Mouse (Mus musculus) ES-Bruce4 (cell line): ENCODE results near the gene Csf2rb2. TPM values are rescaled to one million over a fixed set of nuclear protein-coding genes. Genes with fewer than 3 reads are reported as not detected.
"Not testable (repeated sequence)": the region's sequence is repeated elsewhere in the genome, so short reads cannot be mapped to it uniquely, and the experiment has no call there.

Experiments
- H3K27ac ChIP-seq: 2 replicates; pipeline ENCODE4 v1.5.1; 2012; ENCODE audit warnings: low read length, inconsistent platforms; ENCODE audit not compliant: insufficient read depth
- H3K27me3 ChIP-seq: 2 replicates; pipeline ENCODE4 v1.6.1; 2012; ENCODE audit warnings: mild to moderate bottlenecking, low read length, inconsistent platforms; ENCODE audit not compliant: control insufficient read depth, poor library complexity, insufficient read depth, severe bottlenecking
- H3K36me3 ChIP-seq: 2 replicates; pipeline ENCODE4 v1.6.1; 2012; ENCODE audit warnings: inconsistent platforms, mild to moderate bottlenecking, low read length, moderate library complexity; ENCODE audit not compliant: control insufficient read depth, poor library complexity, insufficient read depth, severe bottlenecking
- H3K4me1 ChIP-seq: one replicate; pipeline ENCODE4 v1.8.1; 2011; ENCODE audit warnings: low read length; ENCODE audit not compliant: control insufficient read depth, insufficient read depth
- H3K4me3 ChIP-seq: 2 replicates; pipeline ENCODE4 v1.5.1; 2011; ENCODE audit warnings: low read depth, mild to moderate bottlenecking, low read length
- H3K9ac ChIP-seq: 2 replicates; pipeline ENCODE4 v1.6.1; 2012; ENCODE audit warnings: low read depth, mild to moderate bottlenecking, inconsistent platforms; ENCODE audit not compliant: poor library complexity, severe bottlenecking
- H3K9me3 ChIP-seq: replicated peaks from 2 replicates; pipeline ENCODE4 v1.6.1; 2012; ENCODE audit warnings: mild to moderate bottlenecking, low read length, inconsistent platforms; ENCODE audit not compliant: control insufficient read depth, poor library complexity, insufficient read depth, severe bottlenecking
- CTCF ChIP-seq: IDR thresholded peaks from one replicate; pipeline ENCODE4 v1.8.1; 2011; ENCODE audit warnings: low read depth, low read length
- EP300 ChIP-seq: IDR thresholded peaks from 2 replicates; pipeline ENCODE4 v1.6.1; 2011; ENCODE audit warnings: low read depth, low read length; ENCODE audit not compliant: insufficient read depth
- POLR2A ChIP-seq: IDR thresholded peaks from one replicate; pipeline ENCODE4 v1.8.1; 2011; ENCODE audit warnings: low read length; ENCODE audit not compliant: insufficient read depth
- polyA plus RNA-seq: library from polyadenylated mRNA; stranded (reverse); fragments of >200 nt; gene quantifications from 2 replicates; pipeline ENCODE4 v1.2.4, GENCODE M21; 2011; ENCODE audit warnings: low read depth; ENCODE audit not compliant: missing spikeins, insufficient read depth, insufficient read length

Csf2rb2 gene
- polyA plus RNA-seq, 1 experiment, result not detected

DNA sequence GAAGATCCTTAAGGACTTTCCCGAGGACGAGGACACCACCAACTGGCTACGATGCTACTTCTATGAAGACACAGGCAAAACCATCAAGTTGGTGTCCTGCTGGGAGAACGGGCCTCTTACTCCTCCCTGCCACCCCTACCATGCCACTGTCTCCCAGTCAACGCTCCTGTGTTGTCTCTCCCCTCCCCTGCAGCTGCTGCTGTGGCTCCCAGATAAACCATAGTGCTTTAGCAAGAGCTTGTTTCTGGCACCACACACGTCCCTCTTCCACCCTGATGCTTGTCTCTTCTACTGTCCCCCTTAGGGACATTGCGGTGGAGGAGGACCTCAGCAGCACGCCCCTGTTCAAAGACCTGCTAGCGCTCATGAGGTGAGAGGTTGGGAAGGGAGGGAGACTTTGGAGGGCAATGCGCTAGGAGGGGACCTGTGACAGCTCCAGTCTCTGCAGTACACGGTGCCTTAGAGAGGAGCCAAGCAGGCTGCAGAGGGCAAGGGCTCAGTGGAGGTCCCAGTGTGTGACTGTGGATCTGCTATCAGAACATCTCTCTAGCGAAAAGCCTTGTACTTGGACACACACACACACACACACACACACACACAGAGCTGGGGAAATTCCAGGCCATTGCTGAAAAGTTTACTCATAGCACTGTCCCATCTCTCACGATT, 44.7 kb downstream of the Csf2rb2 start:
- Histone ChIP-seq H3K36me3 (no peaks in the 10 kb centered on the region), H3K9ac (no peak overlapping the region), H3K4me1 (peaks cover 3% of the 10 kb centered on the region), H3K27ac (no peak overlapping the region), H3K9me3 (no peaks in the 10 kb centered on the region), H3K27me3 (no peaks in the 10 kb centered on the region), H3K4me3 (no peak overlapping the region)
- TF ChIP-seq EP300, result no peak
- TF ChIP-seq POLR2A, result no peak
- no peak for TF ChIP-seq CTCF

- Histone ChIP-seq H3K9ac (no peak overlapping the region), H3K27me3 (no peaks in the 10 kb centered on the region), H3K36me3 (no peaks in the 10 kb centered on the region), H3K9me3 (no peaks in the 10 kb centered on the region), H3K4me3 (no peak overlapping the region), H3K4me1 (no peaks in the 10 kb centered on the region), H3K27ac (no peak overlapping the region)
- no peak for TF ChIP-seq POLR2A
- no peak for TF ChIP-seq EP300
- no peak for TF ChIP-seq CTCF
Measured at GRCm38 (mm10) chr15:78258246-78258865, 47.2 kb downstream of the Csf2rb2 start.

DNA sequence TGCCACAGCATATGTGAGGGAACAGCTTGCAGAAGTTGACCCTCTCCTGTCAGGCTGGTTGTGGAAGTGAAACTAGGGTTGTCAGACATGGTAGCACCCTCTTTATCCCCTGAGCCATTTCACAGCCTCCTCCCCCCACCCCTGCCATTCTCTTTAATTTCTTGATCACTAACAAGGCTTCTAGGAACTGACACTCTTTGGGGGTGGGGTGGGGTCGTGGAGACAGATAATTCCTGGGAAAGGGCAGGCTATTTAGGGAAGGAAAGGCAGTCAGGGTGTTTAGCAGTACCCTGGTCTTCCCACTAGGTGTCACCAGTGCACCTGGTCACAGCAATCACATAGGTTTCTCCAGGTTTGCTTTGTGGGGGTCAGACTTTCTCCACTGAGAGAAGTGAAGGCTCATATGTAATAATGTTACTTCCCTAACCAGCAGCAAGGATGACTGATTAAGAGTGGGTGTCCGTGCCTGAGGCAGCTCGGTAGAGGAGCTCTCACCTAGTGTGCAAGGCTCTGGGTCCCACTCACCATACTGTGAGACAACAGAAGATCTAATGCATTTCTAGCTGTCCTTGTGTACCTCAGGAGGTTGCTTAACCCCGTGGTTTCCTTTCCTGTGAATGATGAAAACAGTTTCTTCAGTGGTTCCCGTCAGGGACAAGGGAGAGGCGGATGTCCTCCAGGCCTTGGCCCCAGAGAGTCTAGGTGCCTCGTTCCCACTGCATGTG, 48.0 kb downstream of the Csf2rb2 start:
- Histone ChIP-seq H3K27me3 (no peaks in the 10 kb centered on the region), H3K36me3 (no peaks in the 10 kb centered on the region), H3K9me3 (no peaks in the 10 kb centered on the region), H3K27ac (no peak overlapping the region), H3K9ac (no peak overlapping the region), H3K4me1 (no peaks in the 10 kb centered on the region), H3K4me3 (no peak overlapping the region)
- no peak for TF ChIP-seq EP300
- no peak for TF ChIP-seq POLR2A
- TF ChIP-seq CTCF, result peak; percentile 61

- not testable (repeated sequence) for H3K36me3 ChIP-seq, H3K27me3 ChIP-seq, H3K9ac ChIP-seq, H3K4me1 ChIP-seq, H3K4me3 ChIP-seq, H3K27ac ChIP-seq, H3K9me3 ChIP-seq
Measured at GRCm38 (mm10) chr15:78256602-78257259, 48.8 kb downstream of the Csf2rb2 start.

DNA sequence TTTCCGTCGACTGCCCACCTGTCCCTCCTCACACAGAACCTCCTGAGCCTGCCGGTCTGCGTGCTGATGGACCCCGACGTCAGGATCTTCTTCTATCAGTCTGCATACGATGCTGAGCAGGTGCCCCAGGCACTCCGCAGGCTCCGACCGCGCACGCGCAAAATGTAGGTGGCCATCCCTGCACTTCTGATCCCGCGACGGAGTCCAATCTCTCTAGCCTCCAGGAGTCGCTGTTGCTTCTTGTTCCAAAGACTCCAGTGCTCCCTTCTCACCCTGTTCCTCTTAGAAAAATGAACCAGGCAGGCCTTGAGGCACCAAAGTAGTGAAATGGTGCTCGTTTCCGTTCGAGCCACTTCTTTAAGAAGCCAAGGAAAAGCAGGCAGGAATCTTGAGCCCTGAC, 50.8 kb downstream of the Csf2rb2 start:
- H3K27me3 ChIP-seq, result no peaks in the 10 kb centered on the region
- H3K9me3 ChIP-seq, result no peaks in the 10 kb centered on the region
- no peak overlapping the region for H3K27ac ChIP-seq
- H3K36me3 ChIP-seq, result no peaks in the 10 kb centered on the region
- no peak overlapping the region for H3K9ac ChIP-seq
- TF ChIP-seq EP300 (no peak), CTCF (peak; percentile 57)
- no peaks in the 10 kb centered on the region for H3K4me1 ChIP-seq
- no peak overlapping the region for H3K4me3 ChIP-seq

DNA sequence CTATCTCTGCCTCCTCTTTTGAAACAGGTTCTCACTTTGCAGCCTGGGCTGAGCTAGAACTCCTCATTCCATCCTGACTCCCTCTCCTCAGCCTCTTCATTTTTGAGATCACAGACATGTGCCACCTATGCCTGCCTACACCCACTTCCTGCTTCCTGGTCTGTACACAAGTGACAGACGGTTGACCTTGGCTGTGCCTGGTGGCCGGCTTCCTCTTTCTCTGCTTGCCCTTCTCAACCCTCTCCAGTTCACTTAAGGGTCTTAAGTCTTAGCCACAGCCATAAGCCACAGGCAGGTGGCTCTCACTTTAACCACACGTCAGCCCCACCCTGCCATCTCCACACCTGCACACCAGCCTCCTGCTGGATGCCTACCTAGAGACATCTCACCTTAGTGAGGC, 57.1 kb downstream of the Csf2rb2 start:
- H3K27ac ChIP-seq, result no peak overlapping the region
- H3K9me3 ChIP-seq, result no peaks in the 10 kb centered on the region
- no peaks in the 10 kb centered on the region for H3K36me3 ChIP-seq
- TF ChIP-seq POLR2A, result no peak
- H3K27me3 ChIP-seq, result no peaks in the 10 kb centered on the region
- no peak overlapping the region for H3K9ac ChIP-seq
- H3K4me3 ChIP-seq, result no peak overlapping the region
- no peaks in the 10 kb centered on the region for H3K4me1 ChIP-seq
